8 mouse cellular contexts compared by ENCODE assay signal in genomic region chr9:103304927-103305326, GRCm38 (mm10). TPM values are rescaled to one million over a fixed set of nuclear protein-coding genes. Genes with fewer than 3 reads are reported as not detected.
DNase-seq lines count a peak whose midpoint lies in the region; ATAC-seq lines count a peak whose summit lies in the region.

TSS of gene 1300017J02Rik (minus strand) at chr9:103305082.
TSS of gene Topbp1 (plus strand) at chr9:103305215.

- H3K9me3 ChIP-seq in hindbrain, embryonic 12.5 days (replicated peaks): no peaks in the 10 kb centered on the region

- peaks cover 24% of the 10 kb centered on the region for H3K36me3 ChIP-seq in hindbrain, embryonic 12.5 days

- peak within 1 kb of the TSS; percentile 78 for H3K4me2 ChIP-seq in hindbrain, embryonic 12.5 days (replicated peaks)

- H3K4me1 ChIP-seq in hindbrain, embryonic 12.5 days: peaks cover 13% of the 10 kb centered on the region

- H3K27ac ChIP-seq in hindbrain, embryonic 12.5 days: peak within 1 kb of the TSS; percentile 86

- peak; percentile 98 for ATAC-seq in hindbrain, embryonic 12.5 days (ENCODE audit: low FRiP score)

- H3K9ac ChIP-seq in hindbrain, embryonic 12.5 days: peak within 1 kb of the TSS; percentile 85

- no peaks in the 10 kb centered on the region for H3K27me3 ChIP-seq in hindbrain, embryonic 12.5 days

- peak; percentile 94 for DNase-seq in Muller cell, postnatal 12 days (ENCODE audit: inconsistent ontology term)
- peak; percentile 91 for DNase-seq in cerebellum, adult 9-11 months
- DNase-seq in frontal cortex, postnatal 10 days (ENCODE audit: low spot score in 2 of 2): peak; percentile 81 to 92
- peak; percentile 85 to 94 for DNase-seq in layer of hippocampus, postnatal 14 days (ENCODE audit: low spot score in 2 of 2)
- peak; percentile 94 for DNase-seq in lung, postnatal 14 days
- DNase-seq in retina, adult 2 months (ENCODE audit: low read depth, low spot score): peak; percentile 83
- peak; percentile 90 to 94 for DNase-seq in thymus, postnatal 36 days

- H3K4me3 ChIP-seq in hindbrain, embryonic 12.5 days: peak within 1 kb of the TSS; percentile 98

- WGBS in hindbrain, embryonic 12.5 days: under 1% methylated on average over 49 of the region's 49 CpGs

RNA-seq across cellular contexts. Expression of gene 1300017J02Rik, which starts in this region (rescaled TPM):
- polyA plus RNA-seq in hindbrain, embryonic 12.5 days (2016; fragmentation: Nextera tagmentation; extraction: Ambion mirVana): 3.4 and 3.5 TPM in 2 replicates
- under 1 TPM; 0.28 to 0.98 TPM for total RNA-seq in layer of hippocampus, postnatal 14 days (2021)

RNA-seq across cellular contexts. Expression of gene Topbp1, which starts in this region (rescaled TPM):
- 56.2 and 59.1 TPM in 2 replicates for polyA plus RNA-seq in hindbrain, embryonic 12.5 days (2016; fragmentation: Nextera tagmentation; extraction: Ambion mirVana)
- total RNA-seq in layer of hippocampus, postnatal 14 days (2021): 10 to 100 TPM; 20.5 to 27.4 TPM

Comparison
In these comparisons a context has a peak if more than half of its experiments do, and no peak if none do; other contexts are left out.
1. Peak in every context shown above with its lines: DNase-seq, ATAC-seq, H3K4me3 ChIP-seq and H3K27ac ChIP-seq.